Mouse (Mus musculus) right cerebral cortex, postnatal 14 days (tissue): ENCODE measurements around the gene Gpr142.

Experiments used
- DNase-seq: peaks from one replicate; pipeline ENCODE4 v3.0.0; 2022

Gpr142 gene

GRCm38 (mm10) chr11:114846336-114846735 is 47.6 kb downstream of the Gpr142 start:
- no peak for DNase-seq

GRCm38 (mm10) chr11:114847008-114847407 is 48.3 kb downstream of the Gpr142 start:
- no peak for DNase-seq

GRCm38 (mm10) chr11:114849572-114849971 is 50.8 kb downstream of the Gpr142 start:
- DNase-seq = no peak

GRCm38 (mm10) chr11:114850066-114850451 is 51.3 kb downstream of the Gpr142 start:
- DNase-seq = no peak

DNA sequence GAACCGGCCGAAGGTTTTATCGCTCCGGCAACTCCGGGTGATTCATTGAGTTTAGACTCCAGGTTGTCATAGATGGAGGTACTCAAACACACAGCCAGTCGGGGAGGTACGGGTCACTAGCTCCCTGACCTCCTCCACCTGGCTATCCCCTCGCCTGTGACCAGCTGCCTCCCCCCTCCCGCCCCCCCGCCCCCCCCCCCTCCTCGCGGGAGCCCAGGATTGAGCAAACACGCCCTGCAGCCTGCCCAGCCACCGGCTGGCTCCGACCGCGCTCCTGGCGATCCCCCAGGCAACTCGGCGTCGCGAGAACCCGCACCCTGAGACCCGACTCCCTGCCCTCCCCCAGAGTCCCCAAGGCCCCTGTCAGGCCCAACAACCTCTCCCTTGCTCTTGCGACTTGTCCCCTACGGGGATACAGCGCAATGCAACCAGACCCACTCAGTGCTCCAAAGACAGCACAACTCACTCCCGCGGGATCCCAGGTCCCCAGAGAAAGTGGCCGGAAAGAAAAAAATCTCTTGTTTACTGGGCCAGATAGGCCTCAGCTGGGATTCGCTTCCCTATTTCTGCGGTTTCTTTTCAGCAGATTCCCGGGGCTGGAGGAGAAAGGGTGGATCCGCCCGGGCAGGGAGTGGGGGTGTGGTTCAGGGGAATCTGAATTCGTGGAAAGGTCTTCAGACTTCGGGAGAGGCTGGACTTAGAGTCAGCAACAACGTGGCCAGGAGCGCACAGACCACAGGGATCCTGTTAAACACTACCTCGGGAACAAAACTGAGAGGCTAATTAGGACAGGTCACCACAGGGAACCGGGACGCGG is 51.9 kb downstream of the Gpr142 start, which contains the start of gene Gprc5c:
Gprc5c (plus strand) TSS at position 701 of the 817 bp plus-strand sequence.
- no peak for DNase-seq

DNA sequence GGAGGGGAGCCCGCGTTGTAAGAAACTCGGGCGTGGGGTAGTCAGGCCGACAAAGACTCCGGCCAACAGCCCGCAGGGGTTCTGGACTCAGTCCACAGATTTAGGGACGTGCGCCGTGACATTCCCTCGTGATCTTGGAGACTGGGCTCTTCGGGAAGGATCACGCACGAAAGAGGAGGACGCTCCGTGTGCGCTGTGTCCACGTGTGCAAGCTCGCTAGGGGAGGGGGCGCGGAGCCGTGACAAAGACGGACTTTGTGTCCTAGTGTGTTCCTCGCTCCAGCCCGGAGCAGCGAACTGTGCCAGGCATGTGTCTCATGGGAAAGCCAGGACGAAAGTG is 52.5 kb downstream of the Gpr142 start:
- DNase-seq = no peak

DNA sequence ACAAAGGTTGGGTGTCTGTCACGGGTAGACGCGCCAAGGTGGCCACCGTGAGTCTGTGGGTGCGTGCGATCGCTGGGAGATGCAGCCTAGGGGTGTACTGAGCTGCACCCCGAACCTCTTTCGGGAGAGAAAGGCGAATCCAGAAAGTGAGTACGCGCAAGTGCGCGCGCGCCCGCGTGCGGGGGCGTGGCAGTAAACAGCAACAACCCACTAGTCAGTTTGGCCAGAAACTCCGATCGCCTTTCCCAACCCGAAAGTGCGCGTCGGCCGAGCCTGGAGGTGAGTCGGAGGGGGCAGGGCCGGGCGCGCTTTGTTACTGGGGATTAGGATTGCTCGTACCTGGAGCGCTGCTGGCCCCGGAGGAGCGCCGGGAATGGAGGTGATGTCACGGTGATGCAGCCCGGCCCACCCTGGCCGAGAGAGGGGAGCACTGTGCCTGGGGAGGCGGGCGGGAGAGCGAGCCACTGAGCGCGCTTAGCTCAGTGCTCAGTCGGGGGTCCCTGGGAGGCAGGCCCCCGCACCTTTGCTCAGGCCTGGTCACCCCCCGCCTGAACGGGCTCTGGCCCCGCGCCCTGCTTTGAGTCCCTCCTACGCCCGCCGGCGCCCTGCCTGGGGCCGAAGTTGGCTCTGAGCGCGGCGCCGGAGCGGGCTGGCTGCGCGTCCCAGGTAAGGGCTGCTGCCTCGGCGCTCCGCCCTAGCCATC is 53.0 kb downstream of the Gpr142 start:
- DNase-seq = no peak

DNA sequence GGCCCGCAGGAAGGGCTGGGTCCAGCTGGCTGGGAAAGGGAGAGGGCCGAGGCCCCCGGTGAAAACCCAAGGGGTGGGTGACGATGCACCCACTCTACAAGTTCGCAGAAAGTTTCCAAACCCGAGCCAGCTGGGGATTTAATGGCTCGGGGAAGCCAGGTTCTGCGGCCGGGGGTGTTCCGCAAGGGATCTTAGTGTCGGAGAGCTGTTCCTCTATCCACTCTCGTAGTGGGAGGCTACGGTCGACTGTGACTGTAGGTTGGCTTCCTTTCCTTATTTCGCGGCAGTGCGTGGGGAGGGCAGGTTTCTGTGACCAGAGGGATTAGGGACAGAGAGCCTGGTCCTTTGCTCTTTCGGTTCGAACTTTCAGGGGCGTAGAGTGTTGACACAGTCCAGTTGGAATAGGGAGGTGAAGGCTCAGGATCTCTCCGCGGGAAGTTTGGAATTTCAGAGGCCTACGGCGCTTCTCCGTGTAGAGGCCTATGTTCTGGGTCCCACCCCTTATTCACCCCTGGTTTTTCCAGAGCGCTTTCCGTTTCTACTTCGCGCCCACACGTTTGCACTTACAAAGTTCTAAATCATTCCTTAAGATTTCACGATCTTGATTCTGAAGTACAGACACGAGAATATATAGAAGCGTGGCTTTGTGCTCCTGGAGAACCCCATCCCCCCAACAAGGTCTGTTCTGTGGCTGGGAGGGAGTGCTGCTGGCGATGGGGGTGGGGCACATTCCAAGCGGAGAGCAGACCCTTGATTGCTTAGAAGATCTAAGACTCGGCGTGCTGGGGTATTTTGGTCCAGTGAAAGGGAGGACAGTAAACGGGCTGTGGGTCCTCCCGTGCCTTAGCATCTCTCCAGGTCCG is 53.8 kb downstream of the Gpr142 start:
- no peak for DNase-seq

GRCm38 (mm10) chr11:114853174-114853838 is 54.6 kb downstream of the Gpr142 start:
- no peak for DNase-seq

DNA sequence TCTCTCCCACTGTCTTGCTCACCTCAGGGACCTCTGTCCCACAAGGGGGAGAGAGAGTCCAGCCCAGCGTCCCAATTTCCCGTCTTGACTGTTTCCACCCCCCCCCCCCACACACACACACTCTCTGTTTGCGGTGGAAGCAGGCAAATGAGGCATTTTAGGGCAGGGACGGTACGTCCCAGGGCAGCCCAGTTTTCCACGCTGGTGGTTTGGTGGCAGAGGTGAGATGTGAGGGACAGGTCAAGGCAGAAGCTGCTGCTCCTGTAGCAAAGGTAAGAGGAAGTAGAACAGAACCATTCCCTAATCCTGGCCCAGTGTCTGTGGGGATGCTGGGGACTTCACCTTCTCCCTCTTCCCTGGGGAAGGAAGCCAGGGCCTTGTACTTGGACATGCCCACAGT is 55.9 kb downstream of the Gpr142 start:
- no peak for DNase-seq

- no peak for DNase-seq
Observed at GRCm38 (mm10) chr11:114856125-114856524, 57.4 kb downstream of the Gpr142 start.
